Mouse (Mus musculus) 3134 (cell line): ENCODE results near the gene Cs.
"Not testable (repeated sequence)": the region's sequence is repeated elsewhere in the genome, so short reads cannot be mapped to it uniquely, and the experiment has no call there.

Source experiments
- DNase-seq: peaks from one replicate; pipeline ENCODE4 v3.0.0-alpha.2; 2011; ENCODE audit warnings: low spot score; ENCODE audit not compliant: insufficient read length; ENCODE audit errors: extremely low read depth

Cs gene

DNA sequence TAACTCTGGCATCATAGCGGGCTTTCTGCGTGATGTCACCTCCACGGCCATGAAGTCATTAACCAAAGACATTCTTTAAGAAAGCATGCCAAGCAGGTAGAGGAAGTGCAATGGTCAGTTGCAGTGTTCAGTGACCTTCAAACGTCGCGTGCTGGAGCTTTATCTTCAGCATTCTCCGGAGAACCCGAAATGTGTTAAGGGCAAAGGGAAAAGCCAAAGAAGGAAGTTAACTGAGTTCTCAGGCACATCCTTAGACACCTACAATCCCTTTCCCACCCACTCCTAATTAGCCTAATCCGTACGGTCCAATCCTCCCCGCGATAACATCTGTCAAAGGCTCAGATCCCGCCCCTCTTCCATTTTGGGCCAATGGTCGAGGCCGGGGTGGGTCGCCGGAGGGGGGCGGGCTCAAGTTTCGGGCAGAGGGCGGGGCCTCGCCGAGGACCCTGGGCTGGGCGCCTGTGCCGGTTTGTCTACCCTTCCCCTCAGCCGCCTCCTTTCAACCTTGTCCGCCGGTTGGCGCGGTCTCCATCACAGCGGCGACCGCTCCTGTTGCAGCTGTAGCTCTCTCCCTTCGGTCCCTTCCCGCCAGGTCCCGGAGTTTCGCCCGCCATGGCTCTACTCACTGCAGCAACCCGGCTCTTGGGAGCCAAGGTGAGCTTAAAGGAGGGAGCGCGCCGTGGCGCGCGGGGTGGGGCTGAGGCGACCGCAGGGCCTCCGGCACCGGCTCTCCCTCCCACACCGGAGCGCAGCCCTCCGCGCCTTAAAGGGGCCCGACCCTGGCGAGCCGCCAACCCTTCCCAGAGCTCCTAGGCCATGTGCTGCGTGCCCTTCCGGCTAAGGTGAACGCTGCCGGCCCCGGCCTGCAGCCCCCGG is at the start of gene Cs:
TSS of gene Cs (plus strand) at position 429 of the 876 bp plus-strand sequence.
- peak; percentile 97 for DNase-seq

DNA sequence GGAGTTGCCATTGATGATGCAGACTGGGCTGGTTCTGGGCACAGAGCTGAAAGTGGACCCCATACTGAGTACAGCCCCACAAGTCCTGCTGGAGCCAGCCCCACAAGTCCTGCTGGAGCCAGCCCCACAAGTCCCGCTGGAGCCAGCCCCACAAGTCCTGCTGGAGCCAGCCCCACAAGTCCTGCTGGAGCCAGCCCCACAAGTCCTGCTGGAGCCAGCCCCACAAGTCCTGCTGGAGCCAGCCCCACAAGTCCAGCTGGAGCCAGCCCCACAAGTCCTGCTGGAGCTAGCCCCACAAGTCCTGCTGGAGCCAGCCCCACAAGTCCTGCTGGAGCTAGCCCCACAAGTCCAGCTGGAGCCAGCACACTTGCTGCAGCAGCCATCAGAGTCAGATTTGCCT is 46.9 kb upstream of the Cs start:
- DNase-seq = not testable (repeated sequence)

DNA sequence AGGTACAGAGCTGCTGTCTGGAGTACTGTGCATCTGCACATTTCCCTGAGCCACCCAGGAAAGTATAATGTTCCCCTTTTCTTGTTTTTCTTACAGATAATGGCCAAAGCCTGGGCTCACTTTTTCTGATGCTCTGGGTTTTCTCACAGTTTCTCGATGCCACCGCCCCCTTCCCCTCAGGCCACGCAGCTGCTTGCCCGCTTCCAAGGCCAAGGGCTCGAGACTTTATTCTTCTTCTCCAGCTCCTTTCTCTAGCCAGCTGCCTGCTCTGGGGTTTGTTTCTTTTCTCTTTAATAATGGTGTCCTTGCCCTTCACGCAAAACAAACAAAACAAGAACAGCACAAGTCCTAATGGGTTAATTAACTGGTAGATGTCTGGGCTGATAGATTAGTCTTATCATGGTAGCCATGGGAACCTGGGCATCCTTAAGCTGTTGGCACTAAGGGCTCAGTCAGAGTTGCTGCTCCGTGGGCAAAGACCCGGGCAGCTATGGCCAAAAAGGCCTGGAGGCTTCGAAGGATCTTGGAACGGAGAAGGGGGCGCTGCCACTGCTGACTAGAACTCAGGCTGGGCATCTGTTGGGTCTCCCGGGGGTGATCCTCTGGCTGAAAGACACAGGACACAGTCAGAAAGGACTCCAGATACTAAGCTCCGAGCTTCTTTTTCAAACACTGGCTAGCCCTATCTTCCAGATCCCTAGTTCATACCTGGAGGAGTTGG is 41.0 kb upstream of the Cs start:
- no peak for DNase-seq

DNA sequence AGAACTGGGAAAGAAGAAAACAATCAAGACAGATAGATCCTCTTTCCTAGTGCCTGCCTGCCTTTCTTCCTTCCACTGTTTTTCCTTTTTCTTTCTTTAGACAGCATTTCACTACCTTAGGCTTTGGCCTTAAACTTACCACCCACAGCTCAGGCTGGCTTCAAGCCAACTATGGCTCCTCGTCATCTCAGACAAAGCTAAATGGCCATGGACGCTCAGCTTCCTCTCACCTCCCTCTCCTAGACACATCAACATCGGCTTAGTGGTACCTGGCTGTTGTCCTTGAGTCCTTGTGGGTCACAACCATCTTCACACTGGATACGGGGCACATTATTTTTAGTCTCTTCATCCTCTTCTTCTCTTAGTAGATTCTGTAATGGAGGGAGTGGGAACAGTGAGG is 40.3 kb upstream of the Cs start:
- no peak for DNase-seq

DNA sequence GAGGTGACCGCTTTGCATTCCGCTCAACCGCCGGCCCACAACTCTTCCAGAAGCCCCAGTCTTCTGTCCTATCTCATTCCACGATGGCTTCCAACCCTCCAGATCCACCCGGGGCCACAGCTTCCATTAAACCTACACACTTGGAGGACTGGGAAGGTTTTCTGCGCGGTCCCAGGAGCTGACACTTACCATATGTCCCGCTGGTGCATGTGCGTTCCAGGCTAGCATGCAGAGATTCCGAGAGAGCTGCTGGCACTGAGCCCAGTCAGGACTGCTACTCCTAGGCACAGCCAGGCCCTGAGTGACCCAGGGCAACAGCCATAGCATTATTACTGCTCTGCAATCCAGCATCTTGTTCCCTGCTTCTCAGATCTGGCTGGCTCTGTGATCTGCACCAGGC is 39.9 kb upstream of the Cs start:
- no peak for DNase-seq

DNA sequence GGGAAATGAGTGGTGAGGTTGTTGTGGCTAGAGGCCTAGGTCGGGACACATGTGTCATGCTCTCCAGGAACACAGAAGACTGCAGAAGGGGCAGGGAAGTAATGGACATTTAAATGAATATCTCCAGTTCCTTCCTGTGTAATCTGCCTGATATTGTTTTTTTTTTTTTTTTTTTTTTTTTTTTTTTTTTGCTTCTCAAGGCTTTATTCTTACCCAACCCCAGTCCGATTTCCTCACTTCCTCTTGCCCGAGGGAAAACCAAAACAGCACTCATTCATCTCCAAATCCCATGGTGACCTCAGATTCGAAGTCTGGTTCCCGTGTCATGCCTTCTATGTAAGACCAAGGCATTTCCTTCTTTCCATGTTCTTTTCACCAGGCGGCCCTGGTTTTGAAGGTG is 39.3 kb upstream of the Cs start:
- DNase-seq = no peak

DNA sequence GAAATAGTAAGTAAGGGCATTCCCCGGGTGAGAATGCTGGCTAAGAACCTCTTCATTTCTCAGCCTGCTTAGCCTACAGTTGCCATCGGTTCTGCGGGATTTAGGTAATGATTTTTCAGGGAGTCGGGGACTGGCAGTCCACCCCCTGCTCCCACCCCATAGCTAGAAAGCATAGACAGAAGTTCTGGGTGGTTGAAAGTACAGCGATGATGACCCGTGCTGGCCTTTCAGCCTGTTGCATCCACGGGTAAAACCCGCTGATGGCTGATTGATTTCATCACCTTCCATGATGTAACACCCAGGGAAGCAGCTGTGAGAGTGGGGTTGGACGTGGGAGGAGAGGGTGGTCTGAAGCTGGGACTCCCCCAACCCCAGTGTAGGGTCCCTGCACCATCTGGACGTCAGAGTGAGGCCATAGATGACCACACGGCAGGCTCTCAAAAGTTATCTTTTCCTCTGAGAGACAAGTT is 38.8 kb upstream of the Cs start, which contains the start of gene Il23a:
TSS of gene Il23a (minus strand) at position 51 of the 470 bp plus-strand sequence.
- DNase-seq = no peak

DNA sequence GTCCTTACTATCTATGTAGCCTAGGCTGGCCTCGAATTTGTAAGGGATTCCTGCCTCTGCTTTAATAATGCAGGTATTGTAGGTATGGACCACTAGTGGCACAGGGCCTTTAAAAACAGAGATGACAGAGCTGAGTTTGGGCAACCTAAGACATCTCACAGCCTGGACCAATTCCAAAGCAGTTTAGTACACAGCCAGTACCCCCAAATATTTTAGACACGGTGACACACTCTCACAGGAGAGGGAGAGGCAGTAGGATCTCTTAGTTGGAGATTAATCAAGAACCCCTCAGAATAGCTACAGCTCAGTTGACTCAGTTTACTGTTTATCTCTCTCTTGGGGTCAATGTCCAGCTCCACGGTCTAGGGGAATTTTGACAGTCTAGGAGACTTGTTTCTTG is 35.2 kb upstream of the Cs start:
- no peak for DNase-seq

DNA sequence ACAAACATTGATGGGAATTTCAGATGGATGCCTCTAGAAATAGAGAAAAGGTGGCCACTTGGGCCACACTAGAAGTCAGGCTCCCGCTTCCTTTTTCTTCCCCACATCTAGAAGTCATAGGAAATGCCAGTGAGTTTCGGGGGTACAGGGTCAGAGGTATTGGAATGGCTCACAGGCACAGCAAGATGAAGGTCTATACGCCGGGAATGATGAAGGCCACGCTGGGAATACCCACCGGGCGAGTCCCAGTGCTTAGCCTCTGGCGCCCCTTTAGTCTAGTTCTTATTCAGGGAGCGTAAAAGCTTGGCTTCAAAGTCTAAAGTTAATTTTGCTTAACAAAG is 34.8 kb upstream of the Cs start:
- DNase-seq = no peak

DNA sequence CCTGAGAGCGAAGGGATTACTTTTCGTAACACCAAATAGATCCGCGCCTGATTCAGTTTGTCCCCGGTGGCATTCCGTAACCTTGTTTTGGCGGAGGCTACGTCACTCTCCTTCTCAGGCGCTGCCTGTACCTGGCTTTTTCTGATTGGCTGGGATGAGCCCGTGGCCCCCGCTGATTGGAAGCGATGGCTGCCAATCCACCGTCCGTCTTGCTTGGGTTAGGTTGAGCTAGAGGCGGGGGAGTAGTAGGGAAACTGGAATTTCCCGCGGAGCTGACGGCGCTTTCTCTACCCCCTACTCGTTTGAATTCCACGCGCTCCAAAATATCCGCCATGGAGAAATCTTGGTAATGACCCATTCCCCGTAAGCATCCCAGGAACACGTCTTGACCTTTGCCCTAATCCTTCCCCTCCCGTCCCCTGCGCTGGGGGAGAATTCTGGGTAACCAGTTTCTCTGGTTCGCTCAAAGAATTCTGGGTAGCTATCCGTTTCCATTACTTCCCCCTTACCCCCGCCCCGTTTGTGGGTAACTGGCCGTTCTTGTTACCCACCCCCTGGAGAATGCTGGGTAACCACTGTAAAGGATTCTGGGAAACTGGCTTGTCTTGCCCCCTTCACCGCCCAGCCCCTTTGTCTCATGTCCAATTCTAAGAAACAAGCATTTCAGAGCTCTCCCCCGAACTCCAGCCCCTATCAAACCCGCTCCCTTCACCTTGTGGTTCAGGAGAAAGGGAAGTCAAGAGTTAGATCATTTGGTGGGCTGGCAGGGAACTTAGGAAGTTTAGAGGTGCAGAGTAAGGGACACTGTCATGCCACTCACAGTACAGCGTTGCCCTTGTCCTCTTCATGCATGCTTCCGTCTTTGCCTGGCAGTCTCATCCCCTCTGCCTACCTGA is 34.2 kb upstream of the Cs start, which contains the start of gene Pan2:
TSS of gene Pan2 (plus strand) at position 210 of the 896 bp plus-strand sequence.
- peak; percentile 98 for DNase-seq

DNA sequence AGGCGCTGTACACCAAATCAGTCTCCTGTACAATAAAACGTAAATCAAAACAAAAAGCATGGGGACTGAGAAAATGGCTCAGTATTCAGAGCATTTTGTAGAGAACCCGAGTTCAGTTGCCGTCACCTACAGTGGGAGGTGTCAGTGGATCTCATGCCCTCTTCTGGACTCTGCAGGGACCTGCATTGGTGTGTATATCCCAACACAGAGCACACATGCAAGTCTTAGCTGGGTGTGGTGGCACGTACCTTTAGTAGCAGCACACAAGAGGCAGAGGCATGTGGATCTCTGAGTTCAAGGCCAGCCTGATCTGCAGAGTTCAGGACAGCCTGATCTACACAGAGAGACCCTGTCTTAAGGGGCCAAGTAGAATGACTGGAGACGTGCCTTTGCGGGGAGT is 27.9 kb upstream of the Cs start:
- peak; percentile 47 for DNase-seq

DNA sequence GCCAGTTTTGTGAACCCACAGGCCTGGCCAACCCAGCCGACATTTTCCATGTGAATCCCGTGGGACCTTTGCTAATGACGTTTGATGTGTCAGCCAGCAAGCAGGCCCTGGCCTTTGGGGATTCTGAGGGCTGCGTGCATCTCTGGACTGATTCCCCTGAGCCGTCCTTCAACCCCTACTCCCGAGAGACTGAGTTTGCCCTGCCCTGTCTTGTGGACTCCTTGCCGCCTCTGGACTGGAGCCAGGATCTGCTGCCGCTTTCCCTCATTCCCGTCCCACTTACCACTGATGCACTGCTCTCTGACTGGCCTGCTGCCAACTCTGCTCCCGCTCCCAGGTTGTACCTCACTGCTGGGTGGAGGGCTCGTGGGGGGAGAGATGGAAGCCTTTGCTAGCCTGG is 27.4 kb upstream of the Cs start:
- DNase-seq = peak; percentile 81

DNA sequence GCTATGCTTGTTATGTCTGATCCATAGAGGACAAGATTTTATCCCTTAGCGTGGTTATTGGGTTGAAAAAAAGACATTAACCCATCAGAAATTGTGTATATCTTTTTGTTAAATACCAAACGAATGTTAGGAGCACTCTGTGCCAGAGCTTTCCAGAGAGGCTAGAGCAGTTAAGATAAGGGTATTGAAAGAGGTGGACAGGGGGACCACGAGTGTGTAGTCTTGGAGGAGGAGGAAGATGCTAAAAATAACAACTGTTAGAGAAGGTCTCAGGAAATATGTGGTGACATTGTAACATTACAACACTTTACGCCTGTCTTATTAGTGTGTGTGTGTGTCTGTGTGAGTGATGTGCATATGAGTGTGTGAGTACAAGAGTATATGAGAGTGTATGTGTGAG is 26.6 kb upstream of the Cs start:
- no peak for DNase-seq

DNA sequence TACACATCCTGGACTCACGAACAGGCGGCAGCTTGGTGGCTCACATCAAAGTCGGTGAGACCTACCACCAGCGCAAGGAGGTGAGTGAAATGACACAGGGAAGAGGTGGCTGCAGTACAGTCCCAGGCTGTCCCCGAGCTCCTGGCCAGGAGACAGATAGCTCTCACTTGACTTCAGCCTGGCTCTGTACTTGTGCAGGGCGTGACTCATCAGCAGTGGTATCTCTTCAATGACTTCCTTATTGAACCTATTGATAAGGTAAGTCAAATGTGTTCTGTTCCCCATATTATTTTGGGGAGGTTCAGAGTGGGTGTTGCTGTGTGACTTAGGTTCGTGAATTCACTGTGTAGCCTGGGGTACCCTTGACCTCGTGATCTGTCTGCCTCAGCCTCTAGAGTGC is 22.0 kb upstream of the Cs start:
- no peak for DNase-seq

DNA sequence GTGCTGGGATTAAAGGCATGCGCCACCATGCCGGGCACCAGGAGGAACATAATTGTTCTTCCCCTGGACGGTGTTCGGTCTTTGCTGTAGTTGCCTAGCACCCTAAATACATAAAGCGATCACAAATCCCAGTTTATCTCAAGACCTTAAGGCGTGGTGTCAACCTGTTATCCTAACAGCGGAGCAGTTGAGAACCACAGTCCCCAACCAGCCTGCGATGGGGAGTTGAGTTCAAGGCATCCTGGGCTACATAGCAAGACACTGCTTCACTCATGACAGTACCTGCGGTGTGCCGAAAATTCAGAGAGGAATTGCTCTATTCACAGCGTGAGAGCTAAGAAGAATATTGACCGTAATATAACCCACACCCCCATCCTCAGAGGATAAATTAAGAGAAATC is 15.9 kb upstream of the Cs start:
- no peak for DNase-seq

DNA sequence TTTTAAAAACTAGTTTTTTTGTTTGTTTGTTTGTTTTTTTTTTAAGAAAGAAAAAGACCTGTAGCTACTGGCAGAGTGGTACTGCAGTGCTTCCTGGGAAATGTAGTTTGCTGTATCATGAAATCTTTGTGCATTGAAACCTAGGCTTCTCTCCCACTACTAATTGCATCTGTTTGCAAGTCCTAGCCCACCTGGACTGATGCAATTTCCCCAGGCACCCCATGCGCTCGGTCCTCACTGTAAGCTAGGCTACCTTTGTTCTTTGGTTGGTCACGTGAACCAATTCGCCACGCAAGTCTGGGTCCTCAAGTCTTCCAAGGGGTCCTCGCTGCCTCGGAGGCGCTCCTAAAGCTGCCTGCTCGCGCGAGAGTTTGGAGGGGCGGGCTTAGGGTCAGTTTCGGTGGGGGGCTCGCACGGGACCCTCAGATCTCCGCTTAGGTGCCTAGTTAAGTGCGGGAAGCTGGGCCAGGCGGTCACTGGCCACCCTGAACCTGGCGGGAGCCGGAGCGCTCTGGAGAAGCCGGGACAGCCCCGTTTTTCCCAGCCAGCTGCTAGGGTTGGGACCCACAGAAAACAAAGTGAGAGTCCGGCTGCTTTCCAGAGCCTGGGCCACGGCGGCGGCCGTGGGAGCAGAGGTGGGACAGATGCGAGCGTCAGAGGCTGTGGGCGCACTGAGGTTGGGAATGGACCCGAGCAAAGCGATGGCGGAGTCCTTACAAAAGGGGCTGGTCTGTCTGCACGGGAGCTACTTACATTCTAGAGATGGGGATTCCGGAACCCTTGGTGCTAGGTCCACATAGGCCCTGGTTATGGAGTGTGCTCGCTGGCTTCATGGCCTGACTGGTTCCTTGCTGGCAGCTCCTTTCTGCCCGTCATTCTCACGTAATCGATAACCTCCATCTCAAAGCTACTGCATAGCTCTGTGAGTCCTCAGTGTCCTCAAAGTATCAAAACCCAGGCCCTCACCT is 15.1 kb upstream of the Cs start, which contains the start of gene Cnpy2:
TSS of gene Cnpy2 (plus strand) at position 319 of the 968 bp plus-strand sequence.
- DNase-seq = peak; percentile 91

DNA sequence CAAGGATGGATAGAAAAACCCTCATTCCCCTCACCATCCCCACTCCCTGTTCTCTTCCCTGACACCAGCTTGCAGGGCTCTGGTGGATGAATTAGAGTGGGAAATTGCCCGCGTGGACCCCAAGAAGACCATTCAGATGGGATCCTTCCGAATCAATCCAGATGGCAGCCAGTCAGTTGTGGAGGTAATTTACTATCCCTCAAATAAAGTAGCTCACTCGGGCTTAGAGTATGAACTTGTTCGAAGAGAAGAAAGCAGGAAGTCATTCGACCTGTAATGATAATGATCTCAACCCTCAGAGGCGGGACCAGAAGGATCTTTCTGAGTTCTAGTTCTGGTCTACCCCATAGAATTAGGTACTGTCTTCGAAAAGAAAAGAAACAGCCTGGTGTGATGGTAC is 14.0 kb upstream of the Cs start:
- DNase-seq = no peak

DNA sequence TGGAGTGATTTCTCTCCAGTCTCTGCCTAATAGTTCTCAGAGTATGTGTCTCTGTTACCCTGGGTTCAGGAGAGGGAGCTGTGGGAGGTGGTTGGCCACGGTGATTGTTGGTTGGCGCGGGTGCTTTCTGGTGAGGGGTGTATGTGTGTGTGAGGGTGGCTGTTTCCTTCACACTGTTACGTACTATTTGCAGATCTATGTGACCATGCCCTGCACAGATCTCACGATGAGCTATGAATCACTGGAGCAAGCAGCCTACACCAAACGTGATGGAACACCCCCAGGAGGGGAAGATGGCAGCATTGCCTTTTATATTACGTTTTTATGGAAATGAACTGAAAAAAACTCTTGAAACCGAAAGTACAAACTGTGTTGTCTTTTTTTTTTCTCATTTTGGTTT is 10.7 kb upstream of the Cs start:
- no peak for DNase-seq

DNA sequence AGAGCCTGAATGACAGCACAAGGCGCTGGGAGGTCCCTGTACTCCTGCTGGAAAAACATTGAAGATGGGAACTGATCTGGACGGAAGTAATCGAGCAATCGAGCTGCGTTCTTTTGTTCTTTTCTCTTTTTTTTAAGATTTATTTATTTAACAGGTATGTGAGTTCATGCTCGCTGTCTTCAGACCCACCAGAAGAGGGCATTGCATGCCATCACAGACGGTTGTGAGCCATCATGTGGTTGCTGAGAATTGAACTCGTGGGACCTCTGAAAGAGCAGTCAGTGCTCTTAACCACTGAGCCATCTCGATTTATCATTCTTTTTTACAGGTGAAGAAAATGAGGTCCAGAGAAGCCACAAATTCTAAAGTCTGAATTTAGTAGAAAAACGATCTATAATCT is 9.9 kb upstream of the Cs start:
- no peak for DNase-seq
